Mouse (Mus musculus) midbrain, postnatal 0 days (tissue): ENCODE measurements around the gene Zbtb34. TPM values are rescaled to one million over a fixed set of nuclear protein-coding genes. Genes with fewer than 3 reads are reported as not detected.
A peak's percentile ranks its signal among the peaks of the same experiment; 100 is the strongest.

Experiments
- ATAC-seq: fragments of 200-750 bp; cut with Nextera tagmentation; 2 replicates; pipeline ENCODE4 v1.8.0; 2017; ENCODE audit warnings: moderate number of reproducible peaks, mild to moderate bottlenecking, moderate TSS enrichment, moderate library complexity; ENCODE audit not compliant: low FRiP score
- DNase-seq: peaks from one replicate; pipeline ENCODE4 v3.0.0-alpha.2; 2015; ENCODE audit warnings: low spot score
- H3K27ac ChIP-seq: fragments of 300-500 bp; sonication (generic); 2 replicates; pipeline ENCODE4 v1.5.1; 2014; ENCODE audit warnings: low read depth, mild to moderate bottlenecking, low read length, mixed read lengths
- H3K27me3 ChIP-seq: fragments of 300-500 bp; sonication (generic); 2 replicates; pipeline ENCODE4 v1.6.1; 2014; ENCODE audit warnings: low read length, control low read depth, mixed read lengths; ENCODE audit not compliant: insufficient read depth
- H3K36me3 ChIP-seq: fragments of 300-500 bp; sonication (generic); 2 replicates; pipeline ENCODE4 v1.6.1; 2014; ENCODE audit warnings: low read length, control low read depth, mixed read lengths; ENCODE audit not compliant: insufficient read depth
- H3K4me1 ChIP-seq: fragments of 300-500 bp; sonication (generic); 2 replicates; pipeline ENCODE4 v1.6.1; 2014; ENCODE audit warnings: mild to moderate bottlenecking, control low read depth, antibody characterized with exemption, low read length, mixed read lengths; ENCODE audit not compliant: insufficient read depth
- H3K4me2 ChIP-seq: fragments of 300-500 bp; sonication (generic); 2 replicates; pipeline ENCODE4 v1.6.1; 2014; ENCODE audit warnings: low read depth, mild to moderate bottlenecking, low read length, mixed read lengths; ENCODE audit not compliant: poor library complexity, severe bottlenecking
- H3K4me3 ChIP-seq: fragments of 300-500 bp; sonication (generic); 2 replicates; pipeline ENCODE4 v1.5.1; 2014; ENCODE audit warnings: low read depth, mild to moderate bottlenecking, low read length, moderate library complexity
- H3K9ac ChIP-seq: fragments of 300-500 bp; sonication (generic); replicated peaks from 2 replicates; pipeline ENCODE4 v1.6.1; 2014; ENCODE audit warnings: mild to moderate bottlenecking, low read length, moderate library complexity, mixed read lengths; ENCODE audit not compliant: poor library complexity, severe bottlenecking
- H3K9me3 ChIP-seq: fragments of 300-500 bp; sonication (generic); 2 replicates; pipeline ENCODE4 v1.6.1; 2016; ENCODE audit warnings: low read length, control low read depth
- CTCF ChIP-seq: IDR thresholded peaks from 2 replicates; pipeline ENCODE4 v1.5.1; 2016; ENCODE audit warnings: antibody characterized with exemption, mild to moderate bottlenecking
- WGBS: fragments of 180-500 bp; shearing (Covaris S2); extraction: QIAGEN DNeasy Blood & Tissue Kit; methylation state at CpG from one replicate; pipeline ENCODE4 v1.1.7; 2014; 5-methylcytosine and 5-hydroxymethylcytosine counted together
- polyA plus RNA-seq: library from polyadenylated mRNA; unstranded; fragments of >200 nt; fragmentation: Nextera tagmentation; extraction: Ambion mirVana; gene quantifications from 2 replicates; pipeline ENCODE4 v1.2.1, GENCODE M21; 2015
- total RNA-seq: library from RNA; depleted of rRNA; stranded (reverse); fragments of >200 nt; gene quantifications from 2 replicates; pipeline ENCODE4 v1.2.3, GENCODE M21; 2014

Gene Zbtb34
- total and polyA plus RNA-seq, 2 experiments from 2014 or later: 3.8 to 24.9 TPM

DNA sequence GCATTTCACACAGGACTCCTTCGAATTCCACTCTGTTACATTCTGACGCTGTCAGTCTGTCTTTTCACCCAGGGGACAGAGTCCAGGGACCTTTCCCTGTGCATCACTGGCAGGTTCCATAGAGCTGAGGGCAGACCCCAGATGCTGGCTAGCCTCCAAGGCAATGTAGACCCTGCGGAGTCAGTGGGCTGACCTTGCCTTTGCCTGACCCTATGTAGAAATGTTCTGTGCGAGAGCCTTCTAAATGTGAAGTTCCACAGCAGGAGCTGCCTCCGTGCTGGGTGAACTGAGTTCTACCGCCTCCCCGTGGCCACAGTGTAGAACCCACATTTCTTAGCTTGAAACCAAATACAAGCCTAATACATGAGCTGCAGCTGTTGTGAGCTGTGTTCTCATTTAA, 28.9 kb downstream of the Zbtb34 start:
- Histone ChIP-seq H3K27me3 (no peaks in the 10 kb centered on the region), H3K4me1 (no peaks in the 10 kb centered on the region), H3K36me3 (peaks cover 5% of the 10 kb centered on the region; the same call in 1 of the 2 replicates), H3K27ac (no peak overlapping the region), H3K4me3 (no peak overlapping the region), H3K9me3 (no peaks in the 10 kb centered on the region), H3K9ac (no peak overlapping the region), H3K4me2 (no peak overlapping the region)
- ATAC-seq: no peak
- WGBS: 28% methylated on average over 7 of the region's 7 CpGs
- DNase-seq: peak; percentile 63
- TF ChIP-seq CTCF: peak; percentile 87

DNA sequence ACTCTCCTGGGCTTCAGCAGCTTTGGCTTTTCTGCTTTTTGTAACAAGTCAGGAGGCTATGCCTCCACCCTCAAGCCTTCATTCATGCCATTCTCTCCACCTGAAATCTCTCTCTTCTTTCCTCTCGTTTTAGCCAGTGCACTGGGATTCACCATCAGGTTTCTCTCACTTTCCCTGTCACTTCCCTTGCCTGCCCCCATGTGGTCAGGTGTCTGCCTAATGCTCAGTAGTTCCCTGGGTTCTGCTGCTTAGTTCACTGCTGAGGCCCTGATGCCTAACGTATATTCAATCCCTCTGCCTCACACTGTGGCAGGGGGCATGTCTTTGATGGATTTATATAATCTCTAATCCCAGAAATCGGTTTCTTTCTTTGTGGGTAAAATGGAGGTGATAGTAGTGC, 29.9 kb downstream of the Zbtb34 start:
- peak; percentile 62 for TF ChIP-seq CTCF
- Histone ChIP-seq H3K36me3 (0 out of 2 replicates have a peak, but pooled peaks cover under 1% of the 10 kb centered on the region), H3K9ac (no peak overlapping the region), H3K4me1 (no peaks in the 10 kb centered on the region), H3K27me3 (no peaks in the 10 kb centered on the region), H3K4me2 (no peak overlapping the region), H3K27ac (no peak overlapping the region), H3K4me3 (no peak overlapping the region), H3K9me3 (no peaks in the 10 kb centered on the region)
- DNase-seq: no peak
- ATAC-seq: no peak
- WGBS: 28% methylated on average over 3 of the region's 3 CpGs

DNA sequence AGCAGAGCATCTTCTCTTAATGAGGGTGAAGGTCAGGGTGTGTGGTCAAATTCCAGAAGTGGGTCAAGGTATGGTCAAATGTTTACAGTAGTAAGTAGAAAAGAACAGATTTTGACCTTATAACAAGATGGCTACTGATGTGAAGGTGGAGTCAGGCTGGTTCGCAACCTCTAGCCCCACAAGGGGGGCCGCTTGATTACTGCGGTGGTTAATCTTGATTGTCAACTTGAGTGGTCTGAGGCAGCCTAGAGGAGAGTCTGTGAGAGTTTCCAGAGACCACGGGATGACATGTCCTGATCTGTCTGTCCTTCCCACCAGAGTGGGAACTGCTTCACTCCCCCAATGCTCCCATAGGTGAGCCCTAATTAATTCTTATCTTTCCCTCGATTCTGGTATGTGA, 30.6 kb downstream of the Zbtb34 start:
- Histone ChIP-seq H3K36me3 (no peaks in the 10 kb centered on the region), H3K27ac (no peak overlapping the region), H3K4me1 (no peaks in the 10 kb centered on the region), H3K9me3 (no peaks in the 10 kb centered on the region), H3K4me2 (no peak overlapping the region), H3K4me3 (no peak overlapping the region), H3K27me3 (no peaks in the 10 kb centered on the region), H3K9ac (no peak overlapping the region)
- ATAC-seq: no peak
- TF ChIP-seq CTCF: no peak
- 85% methylated on average over 5 of the region's 5 CpGs for WGBS
- no peak for DNase-seq

DNA sequence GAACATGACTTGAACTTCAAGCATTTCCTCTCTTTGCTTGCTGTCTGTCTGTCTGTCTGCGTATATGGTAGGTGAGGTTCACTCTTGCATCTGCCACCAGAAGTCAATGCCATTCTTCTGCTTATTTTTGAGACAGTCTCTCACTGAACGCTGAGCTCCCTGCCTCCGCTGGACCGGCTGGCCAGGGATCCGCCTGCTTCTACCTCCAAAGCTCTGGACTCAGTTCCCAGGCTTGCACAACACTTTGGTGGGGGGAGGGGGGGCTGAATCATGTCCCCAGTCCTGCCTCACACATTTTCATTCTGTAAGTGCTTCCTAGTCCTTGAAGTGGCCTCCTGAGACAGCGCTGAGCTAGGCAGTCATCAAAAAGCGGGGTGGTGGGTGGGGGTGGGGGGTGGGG, 32.0 kb downstream of the Zbtb34 start:
- Histone ChIP-seq H3K9me3 (no peaks in the 10 kb centered on the region), H3K27me3 (no peaks in the 10 kb centered on the region), H3K4me1 (no peaks in the 10 kb centered on the region), H3K27ac (no peak overlapping the region), H3K4me3 (no peak overlapping the region), H3K4me2 (no peak overlapping the region), H3K36me3 (no peaks in the 10 kb centered on the region), H3K9ac (no peak overlapping the region)
- no peak for TF ChIP-seq CTCF
- ATAC-seq (no peak), DNase-seq (no peak)
- WGBS: 86% methylated on average over 7 of the region's 7 CpGs

DNA sequence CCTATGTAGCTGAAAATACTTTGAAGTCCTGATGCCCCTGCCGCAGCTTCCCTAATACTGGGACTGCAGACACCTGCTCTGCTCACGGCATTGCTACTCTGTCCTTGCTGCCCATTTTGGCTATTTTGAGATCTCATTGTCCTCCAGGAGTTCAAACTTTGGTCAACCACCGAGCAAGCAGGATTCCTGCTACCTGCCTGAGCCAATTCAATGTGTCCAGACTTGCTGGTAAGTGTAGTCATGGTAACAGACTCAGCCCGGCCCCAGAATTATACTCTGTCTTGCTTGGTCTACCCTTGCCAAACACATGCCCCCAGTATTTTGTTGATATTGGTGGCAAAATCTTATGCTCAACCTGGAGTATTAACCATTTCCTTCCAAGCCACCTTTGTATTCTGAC, 34.1 kb downstream of the Zbtb34 start:
- no peak for DNase-seq

DNA sequence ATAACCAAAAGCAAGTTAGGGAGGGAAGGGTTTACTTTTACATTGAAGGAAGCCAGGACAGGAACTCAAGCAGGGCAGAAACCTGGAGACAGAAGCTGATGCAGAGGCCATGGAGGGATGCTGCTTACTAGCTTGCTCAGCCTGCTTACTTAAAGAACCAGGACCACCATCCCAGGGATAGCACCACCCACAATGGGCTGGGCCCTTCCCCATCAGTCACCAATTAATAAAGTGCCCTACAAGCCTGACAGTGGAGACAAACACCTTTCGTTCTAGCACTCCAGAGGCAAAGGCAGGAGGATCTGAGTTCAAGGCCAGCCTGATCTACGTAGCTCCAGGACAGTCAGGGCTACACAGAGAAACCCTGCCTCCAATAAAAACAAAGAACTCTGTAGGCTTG, 36.1 kb downstream of the Zbtb34 start:
- no peak for TF ChIP-seq CTCF
- 88% methylated on average over 2 of the region's 2 CpGs for WGBS
- H3K27ac ChIP-seq: no peak overlapping the region
- H3K36me3 ChIP-seq: no peaks in the 10 kb centered on the region
- no peak for ATAC-seq
- no peaks in the 10 kb centered on the region for H3K27me3 ChIP-seq
- no peak overlapping the region for H3K4me2 ChIP-seq
- H3K4me1 ChIP-seq: no peaks in the 10 kb centered on the region
- H3K9ac ChIP-seq: no peak overlapping the region
- H3K9me3 ChIP-seq: no peaks in the 10 kb centered on the region
- DNase-seq: no peak
- no peak overlapping the region for H3K4me3 ChIP-seq

More for the DNA sequence above, 34.1 kb downstream of the Zbtb34 start:
- Histone ChIP-seq H3K4me1 (no peaks in the 10 kb centered on the region), H3K4me3 (no peak overlapping the region), H3K9ac (no peak overlapping the region), H3K27ac (no peak overlapping the region), H3K9me3 (no peaks in the 10 kb centered on the region), H3K27me3 (no peaks in the 10 kb centered on the region), H3K4me2 (no peak overlapping the region), H3K36me3 (no peaks in the 10 kb centered on the region)
- TF ChIP-seq CTCF: no peak
- ATAC-seq: no peak
- 74% methylated on average over 4 of the region's 4 CpGs for WGBS
